Mouse (Mus musculus): ENCODE measurements at regions not wholly inside any gene's neighbourhood (a gene's known extent, or its start where the extent isn't known, plus 50 kb on each side); places are given as distances from the start of the nearest gene placed in this dataset.

GRCm38 (mm10) chr9:43387397-43387796 lies 76.7 kb downstream of the Trim29 start:
- H3K36me3 ChIP-seq (replicated peaks; ENCODE audit: low read length), result no peaks in the 10 kb centered on the region
- H3K9me3 ChIP-seq, result no peaks in the 10 kb centered on the region
- H3K27me3 ChIP-seq (replicated peaks), result peaks cover 20% of the 10 kb centered on the region
- TF ChIP-seq FLI1 (IDR thresholded peaks at IDR 0.05; ENCODE audit: low read length) (no peak), GATA1 (IDR thresholded peaks at IDR 0.05; ENCODE audit: borderline replicate concordance, low read length) (no peak)
- H3K4me1 ChIP-seq, result no peaks in the 10 kb centered on the region
- H3K4me3 ChIP-seq (replicated peaks), result no peak overlapping the region

GRCm38 (mm10) chr9:43389491-43390083 lies 78.9 kb downstream of the Trim29 start:
- H3K9me3 ChIP-seq, result peaks cover 16% of the 10 kb centered on the region
- TF ChIP-seq FLI1 (IDR thresholded peaks at IDR 0.05; ENCODE audit: low read length), result no peak
- TF ChIP-seq GATA1 (IDR thresholded peaks at IDR 0.05; ENCODE audit: borderline replicate concordance, low read length), result no peak
- H3K4me1 ChIP-seq, result no peaks in the 10 kb centered on the region
- H3K36me3 ChIP-seq (replicated peaks; ENCODE audit: low read length), result no peaks in the 10 kb centered on the region
- no peak overlapping the region for H3K4me3 ChIP-seq (replicated peaks)
- peaks cover 12% of the 10 kb centered on the region for H3K27me3 ChIP-seq (replicated peaks)

- H3K9me3 ChIP-seq, result peaks cover 28% of the 10 kb centered on the region
- H3K36me3 ChIP-seq (replicated peaks; ENCODE audit: low read length), result no peaks in the 10 kb centered on the region
- no peak overlapping the region for H3K4me3 ChIP-seq (replicated peaks)
- TF ChIP-seq FLI1 (IDR thresholded peaks at IDR 0.05; ENCODE audit: low read length), result no peak
- TF ChIP-seq GATA1 (IDR thresholded peaks at IDR 0.05; ENCODE audit: borderline replicate concordance, low read length), result no peak
- peaks cover 7% of the 10 kb centered on the region for H3K27me3 ChIP-seq (replicated peaks)
- H3K4me1 ChIP-seq, result no peaks in the 10 kb centered on the region
Observed at GRCm38 (mm10) chr9:43392467-43393064, 81.9 kb downstream of the Trim29 start.

- peaks cover 35% of the 10 kb centered on the region for H3K9me3 ChIP-seq
- TF ChIP-seq FLI1 (IDR thresholded peaks at IDR 0.05; ENCODE audit: low read length) (no peak), GATA1 (IDR thresholded peaks at IDR 0.05; ENCODE audit: borderline replicate concordance, low read length) (no peak)
- no peak overlapping the region for H3K4me3 ChIP-seq (replicated peaks)
- peaks cover 4% of the 10 kb centered on the region for H3K27me3 ChIP-seq (replicated peaks)
- H3K36me3 ChIP-seq (replicated peaks; ENCODE audit: low read length), result no peaks in the 10 kb centered on the region
- H3K4me1 ChIP-seq, result no peaks in the 10 kb centered on the region
Observed at GRCm38 (mm10) chr9:43394204-43394603, 83.6 kb downstream of the Trim29 start.

GRCm38 (mm10) chr9:43395209-43395608 lies 84.6 kb downstream of the Trim29 start:
- Histone ChIP-seq H3K36me3 (replicated peaks; ENCODE audit: low read length) (no peaks in the 10 kb centered on the region), H3K27me3 (replicated peaks) (peaks cover 4% of the 10 kb centered on the region), H3K4me3 (replicated peaks) (no peak overlapping the region), H3K9me3 (peaks cover 37% of the 10 kb centered on the region), H3K4me1 (no peaks in the 10 kb centered on the region)
- TF ChIP-seq GATA1 (IDR thresholded peaks at IDR 0.05; ENCODE audit: borderline replicate concordance, low read length) (no peak), FLI1 (IDR thresholded peaks at IDR 0.05; ENCODE audit: low read length) (no peak)

- Histone ChIP-seq H3K4me3 (replicated peaks) (no peak overlapping the region), H3K36me3 (replicated peaks; ENCODE audit: low read length) (no peaks in the 10 kb centered on the region), H3K9me3 (peaks cover 38% of the 10 kb centered on the region), H3K4me1 (no peaks in the 10 kb centered on the region), H3K27me3 (replicated peaks) (peaks cover 4% of the 10 kb centered on the region)
- no peak for TF ChIP-seq FLI1 (IDR thresholded peaks at IDR 0.05; ENCODE audit: low read length)
- TF ChIP-seq GATA1 (IDR thresholded peaks at IDR 0.05; ENCODE audit: borderline replicate concordance, low read length), result no peak
Observed at GRCm38 (mm10) chr9:43396566-43396965, 85.9 kb downstream of the Trim29 start.

GRCm38 (mm10) chr9:43408493-43408892 lies 97.8 kb downstream of the Trim29 start:
- no peaks in the 10 kb centered on the region for H3K4me1 ChIP-seq
- no peaks in the 10 kb centered on the region for H3K36me3 ChIP-seq (replicated peaks; ENCODE audit: low read length)
- no peaks in the 10 kb centered on the region for H3K27me3 ChIP-seq (replicated peaks)
- TF ChIP-seq FLI1 (IDR thresholded peaks at IDR 0.05; ENCODE audit: low read length), result no peak
- no peak for TF ChIP-seq GATA1 (IDR thresholded peaks at IDR 0.05; ENCODE audit: borderline replicate concordance, low read length)
- peaks cover 10% of the 10 kb centered on the region for H3K9me3 ChIP-seq
- no peak overlapping the region for H3K4me3 ChIP-seq (replicated peaks)

GRCm38 (mm10) chr9:43412473-43412872 lies 101.8 kb downstream of the Trim29 start:
- H3K9me3 ChIP-seq, result peaks cover 11% of the 10 kb centered on the region
- H3K4me3 ChIP-seq (replicated peaks), result no peak overlapping the region
- H3K27me3 ChIP-seq (replicated peaks), result peaks cover 3% of the 10 kb centered on the region
- no peaks in the 10 kb centered on the region for H3K36me3 ChIP-seq (replicated peaks; ENCODE audit: low read length)
- TF ChIP-seq FLI1 (IDR thresholded peaks at IDR 0.05; ENCODE audit: low read length) (no peak), GATA1 (IDR thresholded peaks at IDR 0.05; ENCODE audit: borderline replicate concordance, low read length) (no peak)
- H3K4me1 ChIP-seq, result no peaks in the 10 kb centered on the region

GRCm38 (mm10) chr9:43419993-43420715 lies 109.5 kb downstream of the Trim29 start:
- no peak for TF ChIP-seq FLI1 (IDR thresholded peaks at IDR 0.05; ENCODE audit: low read length)
- no peak for TF ChIP-seq GATA1 (IDR thresholded peaks at IDR 0.05; ENCODE audit: borderline replicate concordance, low read length)
- H3K4me1 ChIP-seq, result no peaks in the 10 kb centered on the region
- no peaks in the 10 kb centered on the region for H3K9me3 ChIP-seq
- no peak overlapping the region for H3K4me3 ChIP-seq (replicated peaks)
- peaks cover 32% of the 10 kb centered on the region for H3K27me3 ChIP-seq (replicated peaks)
- H3K36me3 ChIP-seq (replicated peaks; ENCODE audit: low read length), result no peaks in the 10 kb centered on the region

- H3K36me3 ChIP-seq (replicated peaks; ENCODE audit: low read length), result no peaks in the 10 kb centered on the region
- TF ChIP-seq GATA1 (IDR thresholded peaks at IDR 0.05; ENCODE audit: borderline replicate concordance, low read length), result no peak
- TF ChIP-seq FLI1 (IDR thresholded peaks at IDR 0.05; ENCODE audit: low read length), result no peak
- H3K9me3 ChIP-seq, result no peaks in the 10 kb centered on the region
- peaks cover 18% of the 10 kb centered on the region for H3K27me3 ChIP-seq (replicated peaks)
- H3K4me3 ChIP-seq (replicated peaks), result no peak overlapping the region
- no peaks in the 10 kb centered on the region for H3K4me1 ChIP-seq
Observed at GRCm38 (mm10) chr9:43427007-43427406, 116.4 kb downstream of the Trim29 start.

All from megakaryocyte, embryonic 14.5 days (primary cell).